Mouse (Mus musculus) fibroblast of lung, adult 2 months (primary cell): ENCODE results near the gene Olig1.

Experiments used
- DNase-seq: peaks from one replicate; pipeline ENCODE4 v3.0.0-alpha.2; 2011; ENCODE audit warnings: low read depth

The Olig1 gene

GRCm38 (mm10) chr16:91269468-91270211 lies at the start of gene Olig1:
Olig1 (plus strand) TSS chr16:91269772.
- no peak for DNase-seq

- no peak for DNase-seq
These were observed 47.4 kb upstream of the Olig1 start for GRCm38 (mm10) chr16:91222171-91222642.

- DNase-seq: no peak
These were observed 46.8 kb upstream of the Olig1 start for GRCm38 (mm10) chr16:91222643-91223271.

GRCm38 (mm10) chr16:91223327-91224067 lies 46.1 kb upstream of the Olig1 start:
- no peak for DNase-seq

GRCm38 (mm10) chr16:91224068-91224402 lies 45.5 kb upstream of the Olig1 start:
- DNase-seq: no peak

- DNase-seq: no peak
These were observed 44.9 kb upstream of the Olig1 start for GRCm38 (mm10) chr16:91224481-91225232.

GRCm38 (mm10) chr16:91225233-91226037 lies 44.1 kb upstream of the Olig1 start, which contains the start of gene Olig2:
Olig2 (plus strand) TSS chr16:91225457.
- DNase-seq: no peak

GRCm38 (mm10) chr16:91226038-91226882 lies 43.3 kb upstream of the Olig1 start:
- no peak for DNase-seq

- DNase-seq: no peak
These were observed 42.5 kb upstream of the Olig1 start for GRCm38 (mm10) chr16:91226883-91227759.

GRCm38 (mm10) chr16:91227760-91228043 lies 41.9 kb upstream of the Olig1 start:
- DNase-seq: no peak

- DNase-seq: no peak
These were observed 41.1 kb upstream of the Olig1 start for GRCm38 (mm10) chr16:91228238-91229071.

GRCm38 (mm10) chr16:91229072-91229348 lies 40.6 kb upstream of the Olig1 start:
- no peak for DNase-seq

GRCm38 (mm10) chr16:91229643-91230042 lies 39.9 kb upstream of the Olig1 start:
- no peak for DNase-seq

- DNase-seq: no peak
These were observed 37.6 kb upstream of the Olig1 start for GRCm38 (mm10) chr16:91231781-91232469.

GRCm38 (mm10) chr16:91232470-91233240 lies 36.9 kb upstream of the Olig1 start:
- no peak for DNase-seq

- DNase-seq: no peak
These were observed 36.2 kb upstream of the Olig1 start for GRCm38 (mm10) chr16:91233241-91233944.

- DNase-seq: no peak
These were observed 30.5 kb upstream of the Olig1 start for GRCm38 (mm10) chr16:91239024-91239423.
